Mouse (Mus musculus) ES-E14 (cell line): ENCODE measurements around the gene Slit3.

Experiments
- HCFC1 ChIP-seq: IDR thresholded peaks from 2 replicates; pipeline ENCODE4 v1.6.1; 2012; ENCODE audit warnings: low read length, inconsistent platforms, borderline replicate concordance; ENCODE audit not compliant: insufficient read depth
- MAFK ChIP-seq: IDR thresholded peaks from 2 replicates; pipeline ENCODE4 v1.6.1; 2014; ENCODE audit warnings: mild to moderate bottlenecking, low read depth, low read length, inconsistent platforms; ENCODE audit not compliant: insufficient read depth
- ZC3H11A ChIP-seq: IDR thresholded peaks from 2 replicates; pipeline ENCODE4 v1.6.1; 2012; ENCODE audit warnings: low read depth, mild to moderate bottlenecking, inconsistent platforms, low read length, borderline replicate concordance

DNA sequence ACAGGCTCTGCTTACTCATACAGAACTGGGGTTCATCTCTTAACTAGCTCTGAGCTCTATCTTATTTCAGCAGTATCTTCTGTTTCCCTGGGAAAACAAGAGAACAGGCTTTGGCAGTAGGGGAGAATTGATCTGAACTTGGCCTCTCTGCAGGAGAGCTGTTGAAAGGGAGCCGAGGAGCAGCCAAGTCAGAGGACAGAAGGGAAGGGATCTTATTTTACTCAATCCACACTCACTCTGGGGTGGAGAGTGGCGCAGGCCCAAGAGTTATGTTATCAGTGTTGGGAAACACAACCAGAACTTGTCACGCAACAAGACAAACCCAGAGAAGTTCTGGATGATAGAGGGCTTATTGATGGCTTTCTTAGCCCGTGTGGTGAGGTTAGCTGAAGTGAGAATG is 130.9 kb downstream of the Slit3 start:
- TF ChIP-seq ZC3H11A (no peak), MAFK (no peak), HCFC1 (no peak)
